Mouse (Mus musculus) cerebellum, adult 2 months (tissue): ENCODE measurements around the gene Kbtbd8. TPM values are rescaled to one million over a fixed set of nuclear protein-coding genes. Genes with fewer than 3 reads are reported as not detected.

Source experiments
- DNase-seq, 2 experiments: peaks; one replicate each; pipeline ENCODE4 v3.0.0; 2021
- H3K27ac ChIP-seq: fragments of 200-500 bp; 2 replicates; pipeline ENCODE4 v1.5.1; 2012; ENCODE audit warnings: low read length, control low read depth, inconsistent platforms; ENCODE audit not compliant: insufficient read depth
- H3K27me3 ChIP-seq: fragments of 200-500 bp; 2 replicates; pipeline ENCODE4 v1.6.1; 2012; ENCODE audit warnings: inconsistent platforms, mild to moderate bottlenecking, low read length, moderate library complexity; ENCODE audit not compliant: control insufficient read depth, insufficient read depth
- H3K4me1 ChIP-seq: fragments of 200-500 bp; 2 replicates; pipeline ENCODE4 v1.6.1; 2011; ENCODE audit warnings: low read length; ENCODE audit not compliant: control insufficient read depth, insufficient read depth
- H3K4me3 ChIP-seq: fragments of 200-500 bp; replicated peaks from 2 replicates; pipeline ENCODE3; 2011; ENCODE audit warnings: mild to moderate bottlenecking, low read depth, low read length, control low read depth; ENCODE audit not compliant: insufficient read depth
- CTCF ChIP-seq: fragments of 200-500 bp; IDR thresholded peaks from 2 replicates; pipeline ENCODE4 v1.5.1; 2011; ENCODE audit warnings: low read depth, mild to moderate bottlenecking, control low read depth, low read length, moderate library complexity, borderline replicate concordance; ENCODE audit not compliant: insufficient read depth
- POLR2A ChIP-seq: fragments of 200-500 bp; IDR thresholded peaks from 2 replicates; pipeline ENCODE4 v1.6.1; 2011; ENCODE audit warnings: low read length, control low read depth, borderline replicate concordance; ENCODE audit not compliant: insufficient read depth
- WGBS: fragments of 180-500 bp; shearing (Covaris S2); methylation state at CpG from one replicate; pipeline ENCODE4 v1.1.7; 2018; 5-methylcytosine and 5-hydroxymethylcytosine counted together
- polyA plus RNA-seq: library from polyadenylated mRNA; depleted of rRNA; stranded (reverse); fragments of >200 nt; gene quantifications from 2 replicates; pipeline ENCODE4 v1.2.3, GENCODE M21; 2012; rRNA removed

Gene Kbtbd8
- polyA plus RNA-seq: 4.1 and 4.2 TPM in 2 replicates

DNA sequence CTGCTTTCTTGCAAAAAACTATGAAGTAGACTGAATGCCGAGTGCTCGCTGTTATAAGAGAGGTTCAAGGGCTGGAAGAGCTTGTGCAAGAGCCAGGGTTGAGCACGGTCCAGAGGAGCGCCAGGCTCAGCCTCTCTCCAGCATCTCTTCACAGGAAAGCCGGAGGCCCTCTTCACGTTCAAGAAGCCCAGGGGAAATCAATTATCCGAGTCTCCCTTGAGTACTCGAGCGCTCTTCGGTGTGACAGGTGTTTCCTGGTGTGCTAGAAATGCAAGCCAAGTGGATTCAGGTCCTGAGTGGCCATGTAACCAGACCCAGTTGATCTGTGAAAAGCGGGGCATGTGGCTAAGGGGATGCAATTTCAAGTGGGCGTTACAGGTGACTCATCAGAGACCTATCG, at the start of gene Kbtbd8:
TSS of gene Kbtbd8 (plus strand) at position 295 of the 400 bp plus-strand sequence.
- Histone ChIP-seq H3K4me1 (peaks cover 6% of the 10 kb centered on the region; the same call in 1 of the 2 replicates), H3K27ac (peak within 1 kb of the TSS; percentile 70), H3K4me3 (peak within 1 kb of the TSS; percentile 80), H3K27me3 (no peaks in the 10 kb centered on the region)
- 16% methylated on average over 13 of the region's 13 CpGs for WGBS
- DNase-seq: peak; percentile 30 to 32
- TF ChIP-seq CTCF (no peak), POLR2A (no peak)

DNA sequence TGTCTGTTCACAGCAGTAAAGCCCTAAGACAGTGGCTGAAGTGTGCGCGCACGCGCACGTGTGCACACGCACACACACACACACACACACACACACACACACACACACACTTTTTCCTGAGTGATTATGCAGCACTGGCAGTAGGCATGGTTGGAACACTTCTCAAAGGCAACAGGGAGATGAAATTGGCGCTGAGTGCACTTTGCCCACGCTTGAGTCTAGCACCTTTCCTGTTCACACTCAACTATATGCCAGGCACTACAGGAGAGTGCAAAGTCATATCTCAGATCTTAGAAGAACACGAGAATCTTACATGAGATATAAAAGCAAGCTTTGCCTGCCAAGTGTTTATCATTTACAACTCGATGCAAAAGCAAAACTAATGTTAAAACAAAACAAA, 47.3 kb upstream of the Kbtbd8 start:
- Histone ChIP-seq H3K27ac (no peak overlapping the region), H3K27me3 (no peaks in the 10 kb centered on the region), H3K4me3 (no peak overlapping the region), H3K4me1 (no peaks in the 10 kb centered on the region)
- TF ChIP-seq POLR2A (no peak), CTCF (no peak)
- DNase-seq: no peak
- WGBS: 87% methylated on average over 10 of the region's 10 CpGs

DNA sequence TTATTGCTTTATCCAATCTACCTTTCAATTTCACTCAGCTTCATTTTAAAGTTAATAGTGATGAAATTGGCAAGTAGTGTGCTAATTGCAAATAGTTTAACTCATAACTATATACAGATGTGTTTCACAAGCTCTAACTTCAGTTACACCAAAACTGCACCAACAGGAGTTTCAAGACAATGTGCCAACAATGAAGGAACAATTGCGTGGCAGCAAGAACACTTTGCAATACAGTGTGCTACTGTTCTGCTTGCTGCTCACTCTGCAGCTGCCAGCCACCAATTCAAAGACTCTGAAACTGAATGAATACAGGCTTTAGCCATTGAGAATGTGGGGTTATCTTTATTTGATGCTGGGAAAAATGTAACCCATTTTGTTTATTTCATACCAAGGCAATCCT, 31.8 kb upstream of the Kbtbd8 start:
- TF ChIP-seq CTCF (no peak), POLR2A (no peak)
- no peaks in the 10 kb centered on the region; the same call in 1 of the 2 replicates for H3K27me3 ChIP-seq
- 62% methylated on average over 1 of the region's 1 CpGs for WGBS
- H3K4me1 ChIP-seq: no peaks in the 10 kb centered on the region
- H3K4me3 ChIP-seq: no peak overlapping the region
- no peak overlapping the region for H3K27ac ChIP-seq
- no peak for DNase-seq

DNA sequence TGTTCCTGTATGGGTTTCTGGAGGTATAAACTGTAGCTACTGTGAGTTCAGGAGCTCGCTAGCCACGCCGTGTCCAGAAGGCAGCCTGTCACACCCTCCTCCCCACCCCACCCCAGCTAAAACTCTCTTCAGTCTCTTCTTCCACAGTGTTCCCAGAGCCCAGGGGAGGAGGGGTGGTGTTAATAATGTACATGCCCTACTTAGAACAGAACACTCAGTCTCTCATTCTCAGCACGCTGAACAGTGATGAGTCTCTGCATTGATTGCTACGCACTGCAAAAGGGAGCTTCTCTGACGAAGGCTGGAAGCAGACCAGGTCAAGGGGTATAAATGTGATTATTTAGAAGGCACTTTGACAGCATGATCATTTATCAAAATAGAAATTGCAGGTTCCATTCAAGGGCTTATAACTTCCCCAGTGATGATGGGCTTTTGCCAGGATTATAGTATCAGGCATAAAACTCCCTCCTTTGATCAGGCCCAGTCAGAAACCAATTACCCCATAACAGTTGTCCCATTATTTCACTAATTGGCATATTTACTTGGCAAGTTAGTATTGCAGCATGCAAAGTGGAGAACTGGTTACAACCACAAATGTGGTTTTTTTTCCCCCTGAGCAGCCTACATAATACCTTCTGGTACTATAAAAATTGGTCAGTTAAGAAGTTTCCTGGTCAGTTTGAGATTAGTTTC, 29.7 kb upstream of the Kbtbd8 start:
- no peak for TF ChIP-seq CTCF
- no peak for TF ChIP-seq POLR2A
- no peaks in the 10 kb centered on the region; the same call in 1 of the 2 replicates for H3K27me3 ChIP-seq
- no peak overlapping the region for H3K4me3 ChIP-seq
- no peaks in the 10 kb centered on the region for H3K4me1 ChIP-seq
- H3K27ac ChIP-seq: no peak overlapping the region
- DNase-seq: peak in 1 of 2 experiments; percentile 5
- WGBS: 80% methylated on average over 6 of the region's 6 CpGs

DNA sequence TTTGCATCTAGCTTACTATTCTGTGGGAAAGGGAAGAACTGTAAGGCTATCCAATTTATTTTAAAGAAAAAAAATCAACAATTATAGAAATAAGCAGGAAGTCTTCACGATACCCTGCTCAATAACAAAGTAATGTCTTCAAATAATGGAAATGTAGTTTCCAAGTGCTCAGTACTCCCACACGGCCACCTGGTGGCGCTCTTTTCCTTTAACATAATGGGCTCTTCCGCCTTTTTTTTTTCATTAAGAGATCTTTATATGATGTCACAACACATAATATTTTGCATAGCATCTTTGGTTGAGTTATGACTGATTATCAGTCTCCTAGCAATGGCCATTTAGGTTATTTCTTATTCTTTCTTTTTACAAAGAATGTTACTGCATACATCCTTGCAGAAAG, 29.0 kb upstream of the Kbtbd8 start:
- no peak overlapping the region for H3K27ac ChIP-seq
- no peak for DNase-seq
- no peaks in the 10 kb centered on the region for H3K4me1 ChIP-seq
- TF ChIP-seq CTCF (no peak), POLR2A (no peak)
- no peaks in the 10 kb centered on the region; the same call in 1 of the 2 replicates for H3K27me3 ChIP-seq
- 46% methylated on average over 4 of the region's 4 CpGs for WGBS
- no peak overlapping the region for H3K4me3 ChIP-seq

DNA sequence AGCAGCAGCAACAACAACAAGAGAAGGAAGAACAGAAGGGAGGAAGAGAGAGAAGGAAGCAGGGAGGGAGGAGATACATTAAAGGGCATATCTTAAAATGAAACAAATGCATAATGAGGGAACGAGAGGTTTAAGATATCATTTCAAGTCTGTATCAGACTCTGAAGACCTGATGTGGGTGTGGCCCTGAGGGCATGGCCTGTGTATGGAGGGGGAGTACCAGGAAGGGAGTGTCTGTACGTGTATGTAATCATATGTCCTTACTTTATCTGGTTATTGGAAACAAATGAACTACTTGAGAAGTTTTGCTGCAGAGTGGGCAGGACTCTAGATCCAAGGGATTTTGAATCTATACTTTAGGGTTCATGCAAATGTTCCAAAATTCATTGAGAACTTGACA, 22.3 kb upstream of the Kbtbd8 start:
- Histone ChIP-seq H3K27me3 (no peaks in the 10 kb centered on the region), H3K27ac (no peak overlapping the region), H3K4me3 (no peak overlapping the region), H3K4me1 (no peaks in the 10 kb centered on the region)
- WGBS: 69% methylated on average over 2 of the region's 2 CpGs
- DNase-seq: no peak
- TF ChIP-seq CTCF (no peak), POLR2A (no peak)

DNA sequence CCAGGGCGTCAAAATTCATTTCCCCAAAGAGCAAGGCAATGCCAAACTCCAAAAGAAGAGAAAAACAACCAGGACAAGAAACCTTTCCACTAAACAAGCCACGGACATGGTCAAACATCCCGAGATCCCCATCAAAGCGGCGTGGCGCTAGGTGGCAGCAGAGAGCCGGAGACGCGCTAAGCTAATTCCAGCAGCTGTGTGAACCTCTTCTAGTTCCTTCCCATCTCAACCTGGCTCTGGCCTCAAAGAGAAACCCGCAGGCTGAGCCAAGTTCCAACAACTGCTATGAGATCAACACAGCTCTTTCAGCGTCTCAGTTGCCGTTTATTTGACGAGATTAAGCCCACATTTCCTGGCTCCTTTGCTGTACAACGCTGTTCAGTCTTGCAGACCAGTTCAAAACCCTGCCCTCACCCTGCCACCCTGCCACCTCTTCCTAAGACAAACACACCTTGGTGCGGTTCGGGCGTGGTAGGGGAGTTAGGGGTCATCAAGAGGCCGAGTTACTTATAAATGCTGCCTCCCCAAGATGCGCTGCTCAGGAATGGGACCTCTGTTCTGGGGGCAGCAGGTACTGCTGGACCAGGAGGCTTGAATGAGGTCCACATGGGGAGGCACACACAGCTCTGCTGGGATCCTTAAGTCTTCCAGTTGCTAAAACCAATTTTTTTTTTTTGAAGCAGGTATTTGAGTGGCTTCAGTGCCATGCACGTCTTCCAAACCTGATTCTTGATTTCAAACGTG, 18.5 kb upstream of the Kbtbd8 start:
- no peaks in the 10 kb centered on the region for H3K4me1 ChIP-seq
- TF ChIP-seq CTCF (peak; percentile 92), POLR2A (no peak)
- H3K4me3 ChIP-seq: no peak overlapping the region
- no peaks in the 10 kb centered on the region for H3K27me3 ChIP-seq
- no peak overlapping the region for H3K27ac ChIP-seq
- DNase-seq: peak; percentile 60 to 79
- WGBS: 24% methylated on average over 21 of the region's 21 CpGs

DNA sequence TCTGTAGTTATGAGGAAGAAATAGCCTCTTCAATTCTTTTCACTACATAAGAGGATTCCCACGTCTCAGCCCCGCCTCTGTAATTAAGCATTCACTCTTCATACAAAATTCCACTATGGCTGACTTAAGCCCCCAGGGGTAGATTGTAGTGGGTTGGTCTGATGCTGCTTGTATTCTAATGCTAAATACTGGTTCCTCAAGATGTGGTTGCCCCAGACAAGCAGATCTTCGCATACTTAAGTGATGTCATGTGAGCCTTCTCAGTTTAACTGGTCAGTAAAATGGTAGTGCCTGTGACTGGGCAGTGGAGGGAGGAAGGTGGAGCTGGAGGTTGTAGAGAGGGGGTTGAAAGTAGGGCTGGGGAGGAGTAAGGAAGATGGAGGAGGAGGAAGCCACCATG, 13.3 kb upstream of the Kbtbd8 start:
- no peak overlapping the region for H3K27ac ChIP-seq
- H3K4me3 ChIP-seq: no peak overlapping the region
- TF ChIP-seq POLR2A: no peak
- TF ChIP-seq CTCF: no peak
- H3K4me1 ChIP-seq: no peaks in the 10 kb centered on the region
- DNase-seq: no peak
- 52% methylated on average over 3 of the region's 3 CpGs for WGBS
- H3K27me3 ChIP-seq: no peaks in the 10 kb centered on the region
